Mouse (Mus musculus): ENCODE results near the gene Ces1e. TPM values are rescaled to one million over a fixed set of nuclear protein-coding genes. Genes with fewer than 3 reads are reported as not detected.

Gene Ces1e
- not detected in 2 replicates for polyA plus RNA-seq (2014; fragmentation: Nextera tagmentation; extraction: Ambion mirVana)

DNA sequence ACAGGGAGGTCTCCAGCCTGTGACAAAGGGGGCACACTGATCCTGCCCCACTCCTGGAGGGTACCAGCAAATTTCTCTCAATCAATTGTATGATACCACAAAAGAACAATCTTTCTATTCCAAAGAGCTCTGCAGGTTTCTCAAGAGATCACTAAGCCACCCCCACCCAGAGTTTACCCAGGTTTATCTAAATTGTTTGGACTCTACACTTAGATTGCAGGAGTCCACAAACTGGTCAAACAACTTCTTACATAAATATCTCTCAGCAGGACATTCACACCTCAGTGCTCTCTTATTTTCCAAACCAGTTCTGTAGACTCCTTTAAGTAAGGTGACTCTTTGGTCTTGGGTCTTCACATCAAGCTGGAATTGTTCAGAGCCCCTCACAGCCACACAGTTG lies at the start of gene Ces1e:
TSS of gene Ces1e (minus strand) at position 174 of the 400 bp plus-strand sequence.
- no peak for ATAC-seq (ENCODE audit: low FRiP score)

GRCm38 (mm10) chr8:93278176-93278805 lies 48.9 kb upstream of the Ces1e start:
- Histone ChIP-seq H3K9me3 (ENCODE audit: control insufficient read depth, low read length) (no peaks in the 10 kb centered on the region), H3K27ac (ENCODE audit: low read depth, low read length) (no peak overlapping the region), H3K4me3 (ENCODE audit: low read depth, low read length) (no peak overlapping the region), H3K36me3 (ENCODE audit: control insufficient read depth, insufficient read depth, low read length) (no peaks in the 10 kb centered on the region), H3K9ac (ENCODE audit: low read length) (no peak overlapping the region), H3K4me2 (no peak overlapping the region), H3K4me1 (ENCODE audit: control insufficient read depth, insufficient read depth, low read length) (no peaks in the 10 kb centered on the region), H3K27me3 (ENCODE audit: control insufficient read depth, insufficient read depth, low read length) (no peaks in the 10 kb centered on the region)
- no peak for ATAC-seq (ENCODE audit: low FRiP score)
- 78% methylated on average over 4 of the region's 4 CpGs for WGBS
- no peak for DNase-seq (ENCODE audit: low spot score, missing footprints)

More for the DNA sequence above, at the start of gene Ces1e:
- DNase-seq (ENCODE audit: low spot score, missing footprints): no peak
- Histone ChIP-seq H3K4me2 (no peak within 1 kb of the TSS), H3K27ac (ENCODE audit: low read depth, low read length) (no peak within 1 kb of the TSS), H3K4me3 (ENCODE audit: low read depth, low read length) (no peak within 1 kb of the TSS), H3K4me1 (ENCODE audit: control insufficient read depth, insufficient read depth, low read length) (no peaks in the 10 kb centered on the region), H3K27me3 (ENCODE audit: control insufficient read depth, insufficient read depth, low read length) (no peaks in the 10 kb centered on the region), H3K36me3 (ENCODE audit: control insufficient read depth, insufficient read depth, low read length) (no peaks in the 10 kb centered on the region), H3K9ac (ENCODE audit: low read length) (no peak within 1 kb of the TSS), H3K9me3 (ENCODE audit: control insufficient read depth, low read length) (no peaks in the 10 kb centered on the region)

DNA sequence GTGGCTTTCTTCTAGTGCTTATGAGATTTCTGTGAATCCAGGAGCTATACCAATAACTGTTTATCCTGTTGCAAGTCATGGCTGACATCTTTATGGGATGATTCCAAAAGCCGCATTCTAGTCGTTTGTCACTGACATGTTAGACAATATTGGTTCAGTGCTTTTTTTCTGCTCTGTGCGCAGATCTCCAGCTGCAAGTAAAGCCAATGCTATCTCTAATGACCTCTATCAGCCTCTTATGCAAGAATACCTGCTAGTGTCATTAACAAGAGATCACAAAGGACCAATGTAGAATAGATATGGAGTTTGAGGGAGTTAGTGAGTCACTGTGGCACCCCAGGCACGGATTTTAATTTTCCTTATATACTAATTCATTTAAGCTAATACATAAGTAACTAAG lies 45.2 kb upstream of the Ces1e start:
- Histone ChIP-seq H3K27ac (ENCODE audit: low read depth, low read length) (no peak overlapping the region), H3K4me2 (no peak overlapping the region), H3K9me3 (ENCODE audit: control insufficient read depth, low read length) (no peaks in the 10 kb centered on the region), H3K4me1 (ENCODE audit: control insufficient read depth, insufficient read depth, low read length) (no peaks in the 10 kb centered on the region), H3K36me3 (ENCODE audit: control insufficient read depth, insufficient read depth, low read length) (no peaks in the 10 kb centered on the region), H3K9ac (ENCODE audit: low read length) (no peak overlapping the region), H3K27me3 (ENCODE audit: control insufficient read depth, insufficient read depth, low read length) (no peaks in the 10 kb centered on the region), H3K4me3 (ENCODE audit: low read depth, low read length) (no peak overlapping the region)
- WGBS: 83% methylated on average over 4 of the region's 4 CpGs
- DNase-seq (ENCODE audit: low spot score, missing footprints) (no peak), ATAC-seq (ENCODE audit: low FRiP score) (no peak)

DNA sequence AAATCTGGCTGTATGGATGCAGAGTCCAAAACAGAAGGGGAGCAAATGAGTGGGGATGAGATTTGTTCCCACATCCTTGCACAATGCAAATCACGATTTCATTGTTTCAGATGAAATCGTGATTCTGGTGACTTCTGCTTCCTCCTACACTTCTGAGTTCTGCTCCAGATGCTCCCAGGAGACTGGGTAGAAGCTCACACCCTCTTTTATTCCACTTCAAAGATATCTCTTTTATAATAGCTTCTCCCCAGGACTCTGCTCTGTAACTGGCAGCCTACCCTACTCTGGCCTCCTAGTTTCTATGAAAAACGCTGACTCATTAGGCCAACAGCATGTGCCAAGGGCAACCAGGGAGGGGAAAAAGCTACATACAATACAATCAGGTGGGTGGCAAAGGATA lies 43.9 kb upstream of the Ces1e start:
- Histone ChIP-seq H3K27ac (ENCODE audit: low read depth, low read length) (no peak overlapping the region), H3K4me1 (ENCODE audit: control insufficient read depth, insufficient read depth, low read length) (no peaks in the 10 kb centered on the region), H3K36me3 (ENCODE audit: control insufficient read depth, insufficient read depth, low read length) (no peaks in the 10 kb centered on the region), H3K9me3 (ENCODE audit: control insufficient read depth, low read length) (no peaks in the 10 kb centered on the region), H3K4me3 (ENCODE audit: low read depth, low read length) (no peak overlapping the region), H3K27me3 (ENCODE audit: control insufficient read depth, insufficient read depth, low read length) (no peaks in the 10 kb centered on the region), H3K9ac (ENCODE audit: low read length) (no peak overlapping the region), H3K4me2 (no peak overlapping the region)
- 83% methylated on average over 3 of the region's 3 CpGs for WGBS
- DNase-seq (ENCODE audit: low spot score, missing footprints): no peak
- ATAC-seq (ENCODE audit: low FRiP score): no peak

DNA sequence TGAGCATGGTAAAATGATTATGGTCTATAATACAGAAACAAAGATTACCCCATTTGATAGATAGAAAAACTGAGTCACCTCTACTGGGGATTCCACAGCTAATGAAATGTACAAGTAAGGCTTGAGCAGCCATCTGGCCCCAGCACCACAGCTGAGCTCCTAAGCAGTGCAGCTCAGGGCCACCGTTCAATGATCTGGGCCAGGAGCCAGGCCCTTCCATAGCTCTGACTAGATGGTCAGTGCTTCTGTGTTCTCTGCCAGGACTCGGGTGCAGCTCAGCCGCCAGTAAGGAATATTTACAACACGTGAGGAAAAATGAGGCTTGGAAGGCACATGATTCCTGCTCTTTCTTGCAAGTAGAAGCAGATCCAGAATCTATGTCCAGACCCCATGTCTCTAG lies 43.3 kb upstream of the Ces1e start:
- Histone ChIP-seq H3K27ac (ENCODE audit: low read depth, low read length) (no peak overlapping the region), H3K4me1 (ENCODE audit: control insufficient read depth, insufficient read depth, low read length) (no peaks in the 10 kb centered on the region), H3K9ac (ENCODE audit: low read length) (no peak overlapping the region), H3K4me3 (ENCODE audit: low read depth, low read length) (no peak overlapping the region), H3K36me3 (ENCODE audit: control insufficient read depth, insufficient read depth, low read length) (no peaks in the 10 kb centered on the region), H3K27me3 (ENCODE audit: control insufficient read depth, insufficient read depth, low read length) (no peaks in the 10 kb centered on the region), H3K9me3 (ENCODE audit: control insufficient read depth, low read length) (no peaks in the 10 kb centered on the region), H3K4me2 (no peak overlapping the region)
- 91% methylated on average over 4 of the region's 4 CpGs for WGBS
- no peak for DNase-seq (ENCODE audit: low spot score, missing footprints)
- no peak for ATAC-seq (ENCODE audit: low FRiP score)

GRCm38 (mm10) chr8:93261436-93261835 lies 32.0 kb upstream of the Ces1e start:
- WGBS: 81% methylated on average over 2 of the region's 2 CpGs

GRCm38 (mm10) chr8:93252400-93252925 lies 23.0 kb upstream of the Ces1e start:
- Histone ChIP-seq H3K4me1 (ENCODE audit: control insufficient read depth, insufficient read depth, low read length) (no peaks in the 10 kb centered on the region), H3K27ac (ENCODE audit: low read depth, low read length) (no peak overlapping the region), H3K9me3 (ENCODE audit: control insufficient read depth, low read length) (no peaks in the 10 kb centered on the region), H3K9ac (ENCODE audit: low read length) (no peak overlapping the region), H3K4me3 (ENCODE audit: low read depth, low read length) (no peak overlapping the region), H3K4me2 (no peak overlapping the region), H3K27me3 (ENCODE audit: control insufficient read depth, insufficient read depth, low read length) (no peaks in the 10 kb centered on the region), H3K36me3 (ENCODE audit: control insufficient read depth, insufficient read depth, low read length) (no peaks in the 10 kb centered on the region)
- ATAC-seq (ENCODE audit: low FRiP score) (no peak), DNase-seq (ENCODE audit: low spot score, missing footprints) (no peak)
- 100% methylated on average over 1 of the region's 1 CpGs for WGBS

More at GRCm38 (mm10) chr8:93261436-93261835, 32.0 kb upstream of the Ces1e start:
- ATAC-seq (ENCODE audit: low FRiP score) (no peak), DNase-seq (ENCODE audit: low spot score, missing footprints) (no peak)
- H3K27ac ChIP-seq (ENCODE audit: low read depth, low read length): no peak overlapping the region
- H3K9ac ChIP-seq (ENCODE audit: low read length): no peak overlapping the region
- H3K4me1 ChIP-seq (ENCODE audit: control insufficient read depth, insufficient read depth, low read length): no peaks in the 10 kb centered on the region
- H3K4me2 ChIP-seq: no peak overlapping the region
- no peaks in the 10 kb centered on the region for H3K9me3 ChIP-seq (ENCODE audit: control insufficient read depth, low read length)
- H3K36me3 ChIP-seq (ENCODE audit: control insufficient read depth, insufficient read depth, low read length): no peaks in the 10 kb centered on the region
- no peak overlapping the region for H3K4me3 ChIP-seq (ENCODE audit: low read depth, low read length)
- H3K27me3 ChIP-seq (ENCODE audit: control insufficient read depth, insufficient read depth, low read length): no peaks in the 10 kb centered on the region

DNA sequence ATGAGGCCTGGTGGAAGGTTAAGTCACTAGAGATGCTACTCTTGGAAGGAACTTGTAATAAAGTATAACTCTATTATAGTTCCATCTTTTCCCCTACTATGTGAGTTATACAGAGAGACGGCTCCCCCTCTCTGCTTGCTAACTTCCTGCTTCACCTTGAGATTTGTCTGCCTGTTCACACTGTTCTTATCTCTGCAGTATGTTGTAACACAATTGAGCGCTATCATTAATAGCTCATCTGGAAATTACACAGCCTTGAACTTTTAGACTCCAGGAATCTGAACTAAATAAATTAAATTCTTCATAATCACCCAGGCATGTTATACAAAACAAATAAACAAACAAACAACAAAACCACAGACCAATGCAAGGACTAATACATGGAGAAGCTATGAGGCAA lies 16.6 kb upstream of the Ces1e start:
- Histone ChIP-seq H3K36me3 (ENCODE audit: control insufficient read depth, insufficient read depth, low read length) (no peaks in the 10 kb centered on the region), H3K9ac (ENCODE audit: low read length) (no peak overlapping the region), H3K27me3 (ENCODE audit: control insufficient read depth, insufficient read depth, low read length) (no peaks in the 10 kb centered on the region), H3K4me3 (ENCODE audit: low read depth, low read length) (no peak overlapping the region), H3K27ac (ENCODE audit: low read depth, low read length) (no peak overlapping the region), H3K4me2 (no peak overlapping the region), H3K9me3 (ENCODE audit: control insufficient read depth, low read length) (no peaks in the 10 kb centered on the region), H3K4me1 (ENCODE audit: control insufficient read depth, insufficient read depth, low read length) (no peaks in the 10 kb centered on the region)
- ATAC-seq (ENCODE audit: low FRiP score): no peak
- no peak for DNase-seq (ENCODE audit: low spot score, missing footprints)
- WGBS: 92% methylated on average over 2 of the region's 2 CpGs

DNA sequence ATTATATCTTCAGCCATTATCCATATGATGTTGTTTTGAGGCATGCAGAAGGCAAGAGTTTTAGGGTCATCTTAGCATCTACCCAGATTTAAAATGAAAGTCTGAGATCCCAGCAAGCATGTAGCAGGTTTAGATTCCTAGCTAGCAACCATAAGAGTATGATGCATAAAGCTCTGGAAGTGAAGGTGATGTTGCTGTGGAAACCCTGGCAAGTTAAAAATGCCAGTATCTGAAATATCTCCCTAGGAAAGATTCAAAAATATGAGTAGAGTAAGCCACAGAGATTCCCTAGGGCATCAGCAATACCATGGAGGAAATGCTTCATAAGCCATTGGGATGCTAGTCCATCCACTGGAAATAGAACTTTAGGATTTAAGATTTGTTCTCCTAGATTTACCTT lies 10.5 kb upstream of the Ces1e start:
- H3K9me3 ChIP-seq (ENCODE audit: control insufficient read depth, low read length): no peaks in the 10 kb centered on the region
- H3K36me3 ChIP-seq (ENCODE audit: control insufficient read depth, insufficient read depth, low read length): no peaks in the 10 kb centered on the region
- H3K4me2 ChIP-seq: no peak overlapping the region
- DNase-seq (ENCODE audit: low spot score, missing footprints) (no peak), ATAC-seq (ENCODE audit: low FRiP score) (no peak)
- H3K27ac ChIP-seq (ENCODE audit: low read depth, low read length): no peak overlapping the region
- no peak overlapping the region for H3K4me3 ChIP-seq (ENCODE audit: low read depth, low read length)
- no peaks in the 10 kb centered on the region for H3K27me3 ChIP-seq (ENCODE audit: control insufficient read depth, insufficient read depth, low read length)
- H3K4me1 ChIP-seq (ENCODE audit: control insufficient read depth, insufficient read depth, low read length): no peaks in the 10 kb centered on the region
- H3K9ac ChIP-seq (ENCODE audit: low read length): no peak overlapping the region
